Mouse (Mus musculus): ENCODE measurements around the gene Defa33. TPM values are rescaled to one million over a fixed set of nuclear protein-coding genes. Genes with fewer than 3 reads are reported as not detected.
"Not testable (repeated sequence)": the region's sequence is repeated elsewhere in the genome, so short reads cannot be mapped to it uniquely, and the experiment has no call there.

The Defa33 gene
- polyA plus RNA-seq (2016; fragmentation: Nextera tagmentation; extraction: Ambion mirVana): not detected in 2 replicates

- ATAC-seq (ENCODE audit: insufficient number of reproducible peaks, insufficient read depth, low FRiP score, low TSS enrichment, low read depth): not testable (repeated sequence)
- no CpG with 5 or more reads among the region's 2 CpGs for WGBS
Observed at GRCm38 (mm10) chr8:21391511-21391910, at the start of gene Defa33. TSS of gene Defa33 (plus strand) at chr8:21391811.

GRCm38 (mm10) chr8:21378215-21378614 is 13.4 kb upstream of the Defa33 start, which contains the start of gene Defa2:
TSS of gene Defa2 (plus strand) at chr8:21378515.
- H3K4me1 ChIP-seq (replicated peaks); H3K4me2 ChIP-seq; H3K36me3 ChIP-seq; ATAC-seq (ENCODE audit: insufficient number of reproducible peaks, insufficient read depth, low FRiP score, low TSS enrichment, low read depth); H3K9me3 ChIP-seq; H3K27ac ChIP-seq; H3K9ac ChIP-seq (replicated peaks); H3K4me3 ChIP-seq (replicated peaks); H3K27me3 ChIP-seq: not testable (repeated sequence)
- no CpG with 5 or more reads among the region's 2 CpGs for WGBS

More at GRCm38 (mm10) chr8:21391511-21391910, at the start of gene Defa33:
- H3K27me3 ChIP-seq; H3K27ac ChIP-seq; H3K9ac ChIP-seq (replicated peaks); H3K9me3 ChIP-seq; H3K4me3 ChIP-seq (replicated peaks); H3K4me2 ChIP-seq; H3K4me1 ChIP-seq (replicated peaks); H3K36me3 ChIP-seq: not testable (repeated sequence)

GRCm38 (mm10) chr8:21427111-21427510 is 35.5 kb downstream of the Defa33 start, which contains the start of gene Defa36:
TSS of gene Defa36 (plus strand) at chr8:21427411.
- not testable (repeated sequence) for H3K4me1 ChIP-seq (replicated peaks); H3K36me3 ChIP-seq; H3K4me2 ChIP-seq; H3K9ac ChIP-seq (replicated peaks); H3K27ac ChIP-seq; ATAC-seq (ENCODE audit: insufficient number of reproducible peaks, insufficient read depth, low FRiP score, low TSS enrichment, low read depth); H3K9me3 ChIP-seq; H3K27me3 ChIP-seq; H3K4me3 ChIP-seq (replicated peaks)
- WGBS: no CpG with 5 or more reads among the region's 1 CpGs

Other genes starting within 250 kb of the Defa33 start
- gene Defa22, start 229.5 kb upstream of the Defa33 start, polyA plus RNA-seq (2016; fragmentation: Nextera tagmentation; extraction: Ambion mirVana): not detected in 2 replicates
- not detected in 2 replicates for gene Defa31, start 200.2 kb upstream of the Defa33 start, polyA plus RNA-seq (2016; fragmentation: Nextera tagmentation; extraction: Ambion mirVana)
- gene Gm15293, start 190.2 kb upstream of the Defa33 start, polyA plus RNA-seq (2016; fragmentation: Nextera tagmentation; extraction: Ambion mirVana): not detected in 2 replicates
- not detected in 2 replicates for gene Gm15292, start 142.1 kb upstream of the Defa33 start, polyA plus RNA-seq (2016; fragmentation: Nextera tagmentation; extraction: Ambion mirVana)
- not detected in 2 replicates for gene Defa27, start 76.3 kb upstream of the Defa33 start, polyA plus RNA-seq (2016; fragmentation: Nextera tagmentation; extraction: Ambion mirVana)
- gene Defa29, start 64.8 kb upstream of the Defa33 start, polyA plus RNA-seq (2016; fragmentation: Nextera tagmentation; extraction: Ambion mirVana): not detected in 2 replicates
- not detected in 2 replicates for gene Defa2, start 13.3 kb upstream of the Defa33 start, polyA plus RNA-seq (2016; fragmentation: Nextera tagmentation; extraction: Ambion mirVana)
- gene Defa36, start 35.6 kb downstream of the Defa33 start, polyA plus RNA-seq (2016; fragmentation: Nextera tagmentation; extraction: Ambion mirVana): not detected in 2 replicates
- gene Gm7849, start 64.7 kb downstream of the Defa33 start, polyA plus RNA-seq (2016; fragmentation: Nextera tagmentation; extraction: Ambion mirVana): not detected in 2 replicates
- gene Defa20, start 117.4 kb downstream of the Defa33 start, polyA plus RNA-seq (2016; fragmentation: Nextera tagmentation; extraction: Ambion mirVana): not detected in 2 replicates
- not detected in 2 replicates for gene Defa32, start 137.2 kb downstream of the Defa33 start, polyA plus RNA-seq (2016; fragmentation: Nextera tagmentation; extraction: Ambion mirVana)
- not detected in 2 replicates for gene Defa37, start 173.6 kb downstream of the Defa33 start, polyA plus RNA-seq (2016; fragmentation: Nextera tagmentation; extraction: Ambion mirVana)
- not detected in 2 replicates for gene Defa28, start 191.2 kb downstream of the Defa33 start, polyA plus RNA-seq (2016; fragmentation: Nextera tagmentation; extraction: Ambion mirVana)
- not detected in 2 replicates for gene Gm7861, start 202.7 kb downstream of the Defa33 start, polyA plus RNA-seq (2016; fragmentation: Nextera tagmentation; extraction: Ambion mirVana)
- not detected in 2 replicates for gene Defa26, start 226.4 kb downstream of the Defa33 start, polyA plus RNA-seq (2016; fragmentation: Nextera tagmentation; extraction: Ambion mirVana)

Data from limb, embryonic 12.5 days (tissue).